Mouse (Mus musculus): ENCODE results near the gene Mief2. TPM values are rescaled to one million over a fixed set of nuclear protein-coding genes. Genes with fewer than 3 reads are reported as not detected.
A peak's percentile ranks its signal among the peaks of the same experiment; 100 is the strongest.

Mief2 gene
- polyA plus RNA-seq, 1 experiment from 2014 or later = 4.5 TPM

- DNase-seq (peak; percentile 12), ATAC-seq (no peak)
- 79% methylated on average over 14 of the region's 14 CpGs for WGBS (ENCODE audit: insufficient replicate concordance)
Observed at GRCm38 (mm10) chr11:60706696-60707480, 21.3 kb upstream of the Mief2 start.

GRCm38 (mm10) chr11:60707672-60708071, 20.5 kb upstream of the Mief2 start:
- DNase-seq (peak; percentile 33), ATAC-seq (no peak)
- TF ChIP-seq CTCF (IDR thresholded peaks at IDR 0.05; ENCODE audit: low read depth) = no peak
- TF ChIP-seq EP300 (IDR thresholded peaks at IDR 0.05; ENCODE audit: low read depth) = no peak
- Histone ChIP-seq H3K9ac (replicated peaks) (no peak overlapping the region), H3K36me3 (replicated peaks; ENCODE audit: insufficient read depth, low read length) (peaks cover 61% of the 10 kb centered on the region), H3K4me2 (ENCODE audit: low read depth, low read length) (no peak overlapping the region), H3K4me1 (ENCODE audit: insufficient read depth) (no peaks in the 10 kb centered on the region), H3K27ac (ENCODE audit: low read depth) (no peak overlapping the region), H3K9me3 (ENCODE audit: low read length) (no peaks in the 10 kb centered on the region), H3K4me3 (ENCODE audit: low read depth, low read length) (no peak overlapping the region), H3K27me3 (ENCODE audit: insufficient read depth, low read length) (no peaks in the 10 kb centered on the region)
- 65% methylated on average over 3 of the region's 3 CpGs for WGBS (ENCODE audit: insufficient replicate concordance)

More at GRCm38 (mm10) chr11:60706696-60707480, 21.3 kb upstream of the Mief2 start:
- TF ChIP-seq EP300 (IDR thresholded peaks at IDR 0.05; ENCODE audit: low read depth) (no peak), CTCF (IDR thresholded peaks at IDR 0.05; ENCODE audit: low read depth) (no peak)
- Histone ChIP-seq H3K4me3 (ENCODE audit: low read depth, low read length) (no peak overlapping the region), H3K27me3 (ENCODE audit: insufficient read depth, low read length) (no peaks in the 10 kb centered on the region), H3K9me3 (ENCODE audit: low read length) (no peaks in the 10 kb centered on the region), H3K4me1 (ENCODE audit: insufficient read depth) (no peaks in the 10 kb centered on the region), H3K9ac (replicated peaks) (no peak overlapping the region), H3K27ac (ENCODE audit: low read depth) (no peak overlapping the region), H3K4me2 (ENCODE audit: low read depth, low read length) (no peak overlapping the region), H3K36me3 (replicated peaks; ENCODE audit: insufficient read depth, low read length) (peaks cover 54% of the 10 kb centered on the region)

GRCm38 (mm10) chr11:60708631-60709030, 19.6 kb upstream of the Mief2 start:
- DNase-seq = peak; percentile 10
- Histone ChIP-seq H3K4me3 (ENCODE audit: low read depth, low read length) (no peak overlapping the region), H3K36me3 (replicated peaks; ENCODE audit: insufficient read depth, low read length) (peaks cover 71% of the 10 kb centered on the region), H3K4me1 (ENCODE audit: insufficient read depth) (no peaks in the 10 kb centered on the region), H3K4me2 (ENCODE audit: low read depth, low read length) (no peak overlapping the region), H3K9me3 (ENCODE audit: low read length) (no peaks in the 10 kb centered on the region), H3K27me3 (ENCODE audit: insufficient read depth, low read length) (no peaks in the 10 kb centered on the region), H3K9ac (replicated peaks) (no peak overlapping the region), H3K27ac (ENCODE audit: low read depth) (no peak overlapping the region)
- 84% methylated on average over 10 of the region's 10 CpGs for WGBS (ENCODE audit: insufficient replicate concordance)
- TF ChIP-seq EP300 (IDR thresholded peaks at IDR 0.05; ENCODE audit: low read depth) (no peak), CTCF (IDR thresholded peaks at IDR 0.05; ENCODE audit: low read depth) (no peak)
- ATAC-seq = no peak

GRCm38 (mm10) chr11:60709481-60710465, 18.4 kb upstream of the Mief2 start:
- Histone ChIP-seq H3K4me2 (ENCODE audit: low read depth, low read length) (no peak overlapping the region), H3K4me1 (ENCODE audit: insufficient read depth) (no peaks in the 10 kb centered on the region), H3K27me3 (ENCODE audit: insufficient read depth, low read length) (no peaks in the 10 kb centered on the region), H3K4me3 (ENCODE audit: low read depth, low read length) (no peak overlapping the region), H3K36me3 (replicated peaks; ENCODE audit: insufficient read depth, low read length) (peaks cover 81% of the 10 kb centered on the region), H3K27ac (ENCODE audit: low read depth) (no peak overlapping the region), H3K9ac (replicated peaks) (no peak overlapping the region), H3K9me3 (ENCODE audit: low read length) (no peaks in the 10 kb centered on the region)
- TF ChIP-seq CTCF (IDR thresholded peaks at IDR 0.05; ENCODE audit: low read depth) (no peak), EP300 (IDR thresholded peaks at IDR 0.05; ENCODE audit: low read depth) (no peak)
- ATAC-seq = no peak
- peak; percentile 12 for DNase-seq
- WGBS (ENCODE audit: insufficient replicate concordance) = 89% methylated on average over 45 of the region's 45 CpGs

GRCm38 (mm10) chr11:60711218-60711617, 17.0 kb upstream of the Mief2 start:
- WGBS (ENCODE audit: insufficient replicate concordance) = 92% methylated on average over 16 of the region's 17 CpGs
- no peak for TF ChIP-seq EP300 (IDR thresholded peaks at IDR 0.05; ENCODE audit: low read depth)
- no peak for TF ChIP-seq CTCF (IDR thresholded peaks at IDR 0.05; ENCODE audit: low read depth)
- H3K4me3 ChIP-seq (ENCODE audit: low read depth, low read length) = no peak overlapping the region
- no peak overlapping the region for H3K27ac ChIP-seq (ENCODE audit: low read depth)
- H3K4me1 ChIP-seq (ENCODE audit: insufficient read depth) = no peaks in the 10 kb centered on the region
- H3K4me2 ChIP-seq (ENCODE audit: low read depth, low read length) = no peak overlapping the region
- no peaks in the 10 kb centered on the region for H3K9me3 ChIP-seq (ENCODE audit: low read length)
- peak; percentile 10 for DNase-seq
- H3K9ac ChIP-seq (replicated peaks) = no peak overlapping the region
- no peaks in the 10 kb centered on the region for H3K27me3 ChIP-seq (ENCODE audit: insufficient read depth, low read length)
- H3K36me3 ChIP-seq (replicated peaks; ENCODE audit: insufficient read depth, low read length) = peaks cover 92% of the 10 kb centered on the region
- ATAC-seq = no peak

- Histone ChIP-seq H3K9ac (replicated peaks) (no peak overlapping the region), H3K4me2 (ENCODE audit: low read depth, low read length) (no peak overlapping the region), H3K27me3 (ENCODE audit: insufficient read depth, low read length) (no peaks in the 10 kb centered on the region), H3K4me3 (ENCODE audit: low read depth, low read length) (no peak overlapping the region), H3K9me3 (ENCODE audit: low read length) (no peaks in the 10 kb centered on the region), H3K4me1 (ENCODE audit: insufficient read depth) (no peaks in the 10 kb centered on the region), H3K36me3 (replicated peaks; ENCODE audit: insufficient read depth, low read length) (peaks cover 91% of the 10 kb centered on the region), H3K27ac (ENCODE audit: low read depth) (no peak overlapping the region)
- ATAC-seq = no peak
- WGBS (ENCODE audit: insufficient replicate concordance) = 92% methylated on average over 18 of the region's 18 CpGs
- TF ChIP-seq EP300 (IDR thresholded peaks at IDR 0.05; ENCODE audit: low read depth) (no peak), CTCF (IDR thresholded peaks at IDR 0.05; ENCODE audit: low read depth) (no peak)
- peak; percentile 7 for DNase-seq
Observed at GRCm38 (mm10) chr11:60712040-60712439, 16.2 kb upstream of the Mief2 start.

Measured in liver, postnatal 0 days (tissue).